Mouse (Mus musculus) midbrain, embryonic 14.5 days (tissue): ENCODE measurements around the gene Rab32. TPM values are rescaled to one million over a fixed set of nuclear protein-coding genes. Genes with fewer than 3 reads are reported as not detected.
"Not testable (repeated sequence)": the region's sequence is repeated elsewhere in the genome, so short reads cannot be mapped to it uniquely, and the experiment has no call there.

ENCODE experiments used
- ATAC-seq: fragments of 200-750 bp; cut with Nextera tagmentation; 2 replicates; pipeline ENCODE4 v1.8.0; 2017; ENCODE audit warnings: moderate number of reproducible peaks, moderate library complexity; ENCODE audit not compliant: low FRiP score, low TSS enrichment
- DNase-seq: peaks from one replicate; pipeline ENCODE4 v3.0.0-alpha.2; 2015
- H3K27ac ChIP-seq: fragments of 300-500 bp; sonication (generic); replicated peaks from 2 replicates; pipeline ENCODE4 v1.5.1; 2014; ENCODE audit warnings: mild to moderate bottlenecking, low read depth, low read length, moderate library complexity
- H3K27me3 ChIP-seq: fragments of 300-500 bp; sonication (generic); 2 replicates; pipeline ENCODE4 v1.6.1; 2014; ENCODE audit warnings: low read length, control low read depth, mixed read lengths; ENCODE audit not compliant: control insufficient read depth, insufficient read depth
- H3K36me3 ChIP-seq: fragments of 300-500 bp; sonication (generic); 2 replicates; pipeline ENCODE4 v1.6.1; 2014; ENCODE audit warnings: low read length, control low read depth; ENCODE audit not compliant: control insufficient read depth, insufficient read depth
- H3K4me1 ChIP-seq: fragments of 300-500 bp; sonication (generic); 2 replicates; pipeline ENCODE4 v1.6.1; 2014; ENCODE audit warnings: mild to moderate bottlenecking, antibody characterized with exemption, low read length, control low read depth; ENCODE audit not compliant: control insufficient read depth, insufficient read depth
- H3K4me2 ChIP-seq: fragments of 300-500 bp; sonication (generic); 2 replicates; pipeline ENCODE4 v1.6.1; 2014; ENCODE audit warnings: mild to moderate bottlenecking, low read length, moderate library complexity
- H3K4me3 ChIP-seq: fragments of 300-500 bp; sonication (generic); replicated peaks from 2 replicates; pipeline ENCODE4 v1.5.1; 2014; ENCODE audit warnings: low read depth, low read length
- H3K9ac ChIP-seq: fragments of 300-500 bp; sonication (generic); replicated peaks from 2 replicates; pipeline ENCODE4 v1.6.1; 2014; ENCODE audit warnings: mild to moderate bottlenecking, low read length, moderate library complexity
- H3K9me3 ChIP-seq: fragments of 300-500 bp; sonication (generic); 2 replicates; pipeline ENCODE4 v1.6.1; 2016; ENCODE audit warnings: low read length, control low read depth, mixed read lengths; ENCODE audit not compliant: control insufficient read depth
- WGBS: fragments of 180-500 bp; shearing (Covaris S2); extraction: QIAGEN DNeasy Blood & Tissue Kit; methylation state at CpG from one replicate; pipeline ENCODE4 v1.1.7; 2014; 5-methylcytosine and 5-hydroxymethylcytosine counted together
- polyA plus RNA-seq: library from polyadenylated mRNA; unstranded; fragments of >200 nt; fragmentation: Nextera tagmentation; extraction: Ambion mirVana; gene quantifications from 2 replicates; pipeline ENCODE4 v1.2.1, GENCODE M21; 2014

Gene Rab32
- polyA plus RNA-seq: 1.6 and 4.4 TPM in 2 replicates

DNA sequence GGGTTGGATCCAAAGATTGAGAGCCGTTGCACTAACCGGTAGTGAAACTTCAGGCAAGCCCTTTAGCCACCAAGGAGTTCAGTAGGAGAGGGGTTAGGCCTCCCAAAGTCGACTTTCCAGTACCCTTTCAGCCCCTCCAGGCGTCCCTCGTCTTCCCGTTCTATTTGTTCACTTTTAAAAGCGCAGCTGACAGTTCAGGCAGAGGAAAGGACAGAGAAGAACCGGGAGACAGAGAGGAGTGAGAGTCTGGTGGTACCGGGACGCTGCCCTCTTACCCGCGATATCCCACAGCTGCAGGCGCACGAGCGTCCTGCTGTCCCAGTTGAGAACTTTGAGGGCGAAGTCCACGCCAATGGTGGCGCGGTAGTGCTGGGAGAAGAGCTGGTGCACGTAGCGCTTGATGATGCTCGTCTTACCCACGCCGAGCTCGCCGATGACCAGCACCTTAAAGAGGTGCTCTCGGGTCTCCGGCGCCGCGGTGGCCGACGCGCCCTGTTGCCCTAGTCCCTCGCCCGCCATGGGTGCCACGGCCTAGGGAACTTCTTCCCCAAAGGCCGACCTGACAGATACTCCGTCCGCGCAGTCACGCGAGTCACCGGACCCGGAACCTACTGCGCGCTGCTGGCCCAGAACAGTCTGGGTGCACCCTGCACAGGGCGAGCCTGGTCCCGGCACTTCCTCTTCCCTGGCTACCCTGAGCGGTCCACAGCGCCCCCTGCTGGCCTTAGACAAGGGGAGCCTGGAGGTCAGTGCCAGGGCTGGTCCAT, at the start of gene Rab32:
Rab32 (minus strand) TSS at position 696 of the 767 bp plus-strand sequence.
- no peak within 1 kb of the TSS for H3K27ac ChIP-seq
- H3K9me3 ChIP-seq: no peaks in the 10 kb centered on the region
- H3K4me1 ChIP-seq: no peaks in the 10 kb centered on the region
- DNase-seq (peak; percentile 91), ATAC-seq (peak; percentile 94)
- peak within 1 kb of the TSS; percentile 45; the same call in 1 of the 2 replicates for H3K9ac ChIP-seq
- H3K36me3 ChIP-seq: no peaks in the 10 kb centered on the region
- H3K4me2 ChIP-seq: peak within 1 kb of the TSS; percentile 98
- H3K4me3 ChIP-seq: peak within 1 kb of the TSS; percentile 60
- no peaks in the 10 kb centered on the region for H3K27me3 ChIP-seq
- WGBS: under 1% methylated on average over 51 of the region's 51 CpGs

DNA sequence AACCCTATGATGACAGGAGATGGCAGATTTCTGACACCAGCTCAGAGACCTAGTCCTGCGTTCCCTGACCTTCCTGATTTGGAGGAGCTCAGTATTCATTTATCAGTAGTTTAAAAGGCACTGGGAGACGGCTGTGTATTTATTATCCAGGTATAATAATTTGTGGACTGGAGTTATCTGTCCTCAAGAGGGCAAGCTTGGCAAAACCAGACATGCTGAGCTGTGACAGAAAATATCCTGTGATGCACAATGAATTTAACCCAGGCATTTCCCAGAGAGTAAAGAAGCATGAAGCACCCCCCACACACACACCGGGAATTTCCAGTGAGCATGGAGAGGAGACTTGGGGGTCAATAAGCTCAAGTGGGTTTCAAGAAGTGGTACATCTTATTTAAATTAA, 42.7 kb upstream of the Rab32 start:
- no peaks in the 10 kb centered on the region for H3K27me3 ChIP-seq
- H3K4me2 ChIP-seq: no peak overlapping the region
- WGBS: 75% methylated on average over 3 of the region's 3 CpGs
- DNase-seq (peak; percentile 17), ATAC-seq (no peak)
- H3K27ac ChIP-seq: no peak overlapping the region
- H3K9ac ChIP-seq: no peak overlapping the region
- H3K4me1 ChIP-seq: no peaks in the 10 kb centered on the region
- no peaks in the 10 kb centered on the region for H3K9me3 ChIP-seq
- no peak overlapping the region for H3K4me3 ChIP-seq
- H3K36me3 ChIP-seq: no peaks in the 10 kb centered on the region

DNA sequence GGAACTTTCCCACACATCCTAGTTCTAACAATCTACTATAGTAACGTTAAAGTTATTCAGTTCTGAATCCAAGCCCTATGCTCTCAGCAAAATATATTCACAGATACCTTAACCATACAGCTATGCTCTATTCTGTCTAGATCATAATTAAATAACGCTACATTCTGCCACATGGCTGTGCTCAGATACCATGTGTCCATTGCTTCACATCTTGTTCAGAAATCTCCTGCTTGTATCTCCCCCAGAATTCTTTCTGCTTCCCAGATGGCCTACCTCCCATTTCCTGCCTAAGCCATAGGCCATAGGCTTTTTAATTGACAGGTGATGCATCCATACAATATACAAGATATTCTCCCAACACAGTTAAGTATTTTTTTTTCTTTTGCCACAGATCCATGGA, 39.4 kb upstream of the Rab32 start:
- ATAC-seq, DNase-seq, H3K9me3 ChIP-seq, H3K9ac ChIP-seq, H3K4me1 ChIP-seq, H3K4me3 ChIP-seq, H3K36me3 ChIP-seq, H3K27ac ChIP-seq, H3K27me3 ChIP-seq, H3K4me2 ChIP-seq: not testable (repeated sequence)
- 87% methylated on average over 2 of the region's 2 CpGs for WGBS

DNA sequence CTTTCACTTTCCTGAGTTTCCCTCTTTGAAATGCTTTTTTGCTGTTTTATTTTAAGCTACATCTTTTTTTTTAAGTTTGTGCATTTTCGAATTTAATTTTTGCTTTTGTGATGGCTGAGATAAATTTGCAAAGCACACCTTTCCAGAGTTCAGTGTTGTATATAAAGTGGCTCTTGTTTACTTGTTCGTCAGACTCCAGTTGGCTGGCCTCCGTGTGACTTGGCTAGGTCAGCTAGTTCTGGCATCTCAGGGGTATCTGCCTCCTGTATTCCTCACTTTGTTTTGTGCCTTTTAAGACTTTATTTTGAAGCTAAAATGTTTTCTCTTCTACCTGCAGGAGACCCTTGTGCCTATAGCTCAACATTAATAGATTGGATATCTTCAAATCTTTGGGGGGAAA, 22.7 kb upstream of the Rab32 start:
- DNase-seq: no peak

DNA sequence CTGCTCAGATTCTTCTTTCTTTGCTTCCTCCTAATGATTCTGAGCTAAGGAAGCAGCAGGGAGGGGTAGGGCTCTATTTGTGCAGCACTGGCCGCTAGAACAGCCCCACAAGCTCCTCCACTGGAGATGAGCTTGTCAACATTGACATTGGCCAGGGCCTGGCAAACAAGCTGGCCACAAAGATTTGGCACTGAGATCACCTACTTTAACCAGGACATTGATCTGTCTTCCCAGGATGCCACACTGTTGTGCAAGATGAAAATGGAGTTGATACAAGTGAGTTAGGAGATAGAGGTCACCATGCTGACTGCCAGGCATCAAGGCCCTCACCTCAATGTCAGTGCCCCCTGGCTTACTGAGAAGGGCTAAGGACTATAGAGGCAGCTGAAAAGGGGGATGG, 21.8 kb upstream of the Rab32 start:
- Histone ChIP-seq H3K27me3 (no peaks in the 10 kb centered on the region), H3K9ac (no peak overlapping the region), H3K27ac (no peak overlapping the region), H3K9me3 (no peaks in the 10 kb centered on the region), H3K36me3 (no peaks in the 10 kb centered on the region), H3K4me2 (no peak overlapping the region), H3K4me1 (no peaks in the 10 kb centered on the region), H3K4me3 (no peak overlapping the region)
- WGBS: 76% methylated on average over 1 of the region's 1 CpGs
- DNase-seq: no peak
- no peak for ATAC-seq

More for the DNA sequence above, 22.7 kb upstream of the Rab32 start:
- Histone ChIP-seq H3K27ac (no peak overlapping the region), H3K4me3 (no peak overlapping the region), H3K27me3 (no peaks in the 10 kb centered on the region), H3K36me3 (no peaks in the 10 kb centered on the region), H3K9ac (no peak overlapping the region), H3K9me3 (no peaks in the 10 kb centered on the region), H3K4me2 (no peak overlapping the region), H3K4me1 (no peaks in the 10 kb centered on the region)
- 88% methylated on average over 3 of the region's 3 CpGs for WGBS
- ATAC-seq: no peak

DNA sequence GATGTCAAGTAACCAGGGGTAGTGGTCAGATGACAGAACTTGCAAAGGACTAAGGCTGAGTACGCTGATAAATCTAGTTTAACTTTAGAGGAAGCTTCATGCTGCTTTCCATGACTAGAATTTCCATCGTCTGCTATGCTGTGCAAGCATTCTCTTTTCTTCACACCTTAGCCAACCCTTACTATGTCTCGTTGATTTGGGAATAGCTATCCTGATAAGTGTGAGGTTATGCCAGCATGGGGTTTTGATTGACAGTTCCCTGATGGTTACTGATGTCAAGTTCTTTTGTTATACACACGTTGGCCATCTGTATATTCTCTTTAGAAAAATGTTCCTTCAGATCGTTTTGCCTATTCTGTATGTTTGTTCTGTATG, 259 bp upstream of the Rab32 start:
- Histone ChIP-seq H3K9me3 (no peaks in the 10 kb centered on the region), H3K27me3 (no peaks in the 10 kb centered on the region), H3K4me3 (peak overlapping the region; percentile 60), H3K9ac (peak overlapping the region; percentile 45; the same call in 1 of the 2 replicates), H3K27ac (no peak overlapping the region), H3K36me3 (no peaks in the 10 kb centered on the region), H3K4me2 (peak overlapping the region; percentile 98), H3K4me1 (no peaks in the 10 kb centered on the region)
- ATAC-seq (no peak; the same call in 1 of the 2 replicates), DNase-seq (no peak)
- 39% methylated on average over 5 of the region's 5 CpGs for WGBS

DNA sequence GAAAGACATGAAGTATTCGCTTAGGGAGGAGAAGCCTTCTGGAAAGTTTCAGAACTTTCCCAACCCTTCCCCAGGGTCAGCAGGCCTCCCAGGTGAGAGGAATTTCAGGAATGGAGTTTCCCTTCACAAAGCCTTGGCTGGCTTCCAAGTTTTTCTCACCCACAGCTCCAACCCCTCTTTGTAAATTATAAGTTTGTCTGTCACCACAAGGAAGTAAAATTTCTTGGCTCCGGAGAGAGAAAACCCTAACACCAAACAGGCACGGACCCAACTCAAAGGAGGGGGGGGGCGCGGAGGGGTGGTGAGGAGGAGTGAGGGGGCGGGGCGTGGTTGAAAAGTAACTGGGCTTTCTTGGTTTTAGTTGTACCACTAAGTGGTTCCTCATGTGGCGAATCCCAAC, 980 bp downstream of the Rab32 start:
- Histone ChIP-seq H3K27ac (no peak overlapping the region), H3K27me3 (no peaks in the 10 kb centered on the region), H3K9me3 (no peaks in the 10 kb centered on the region), H3K9ac (no peak overlapping the region), H3K4me2 (peak overlapping the region; percentile 98), H3K4me3 (peak overlapping the region; percentile 60), H3K4me1 (no peaks in the 10 kb centered on the region), H3K36me3 (no peaks in the 10 kb centered on the region)
- 10% methylated on average over 8 of the region's 8 CpGs for WGBS
- peak; percentile 44 for DNase-seq
- 0 out of 2 replicates have a peak, but pooled peaks have one; percentile 35 for ATAC-seq

DNA sequence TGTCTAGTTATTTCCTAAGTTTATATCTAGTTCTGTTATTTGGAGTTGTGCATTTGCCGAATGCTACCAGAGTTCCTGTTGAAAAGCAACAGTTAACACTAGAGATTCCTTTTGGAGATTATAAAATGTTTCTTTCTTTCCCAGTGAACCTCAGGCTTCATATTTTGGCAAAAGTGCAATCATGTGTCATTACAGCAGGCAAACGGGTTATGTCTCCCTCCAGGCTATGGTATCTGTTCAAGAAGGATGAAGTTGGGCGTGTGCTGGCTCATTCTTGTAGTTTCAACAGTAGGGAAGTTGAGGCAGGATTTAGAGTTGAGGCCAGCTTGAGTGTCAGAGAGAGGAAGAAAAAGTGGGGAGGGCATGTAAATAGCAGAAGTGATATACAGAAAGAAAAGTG, 2.4 kb downstream of the Rab32 start:
- H3K9ac ChIP-seq: no peak overlapping the region
- no peak overlapping the region for H3K27ac ChIP-seq
- no peaks in the 10 kb centered on the region for H3K9me3 ChIP-seq
- H3K4me1 ChIP-seq: no peaks in the 10 kb centered on the region
- H3K4me2 ChIP-seq: no peak overlapping the region
- H3K4me3 ChIP-seq: no peak overlapping the region
- 89% methylated on average over 3 of the region's 3 CpGs for WGBS
- no peaks in the 10 kb centered on the region for H3K27me3 ChIP-seq
- no peak for DNase-seq
- H3K36me3 ChIP-seq: no peaks in the 10 kb centered on the region
- no peak for ATAC-seq

DNA sequence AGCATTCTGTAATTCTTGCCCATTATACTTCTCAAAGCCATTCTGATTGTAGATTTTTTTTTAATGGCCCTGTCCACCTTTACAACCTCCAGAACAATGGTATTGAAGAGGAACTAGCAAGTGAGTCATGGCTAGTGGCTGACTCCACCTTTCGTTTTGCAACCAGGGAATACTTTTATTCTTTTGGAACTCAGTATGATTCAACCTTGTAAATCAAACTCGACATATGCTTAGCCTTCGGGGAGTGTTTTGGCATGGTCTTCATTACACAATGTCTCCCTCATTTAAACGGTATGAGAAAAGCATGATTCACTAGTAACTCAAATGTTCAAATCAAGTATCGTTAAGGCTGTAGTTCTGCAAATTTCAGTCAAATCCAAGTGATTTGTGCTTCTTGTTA, 2.8 kb downstream of the Rab32 start:
- WGBS: 91% methylated on average over 5 of the region's 5 CpGs
- ATAC-seq (no peak), DNase-seq (no peak)
- Histone ChIP-seq H3K4me2 (no peak overlapping the region), H3K4me3 (no peak overlapping the region), H3K27me3 (no peaks in the 10 kb centered on the region), H3K9ac (no peak overlapping the region), H3K36me3 (no peaks in the 10 kb centered on the region), H3K4me1 (no peaks in the 10 kb centered on the region), H3K27ac (no peak overlapping the region), H3K9me3 (no peaks in the 10 kb centered on the region)
